Mouse (Mus musculus) spleen, postnatal 14 days (tissue): ENCODE data around the gene Rdh9.

Source experiments
- DNase-seq, 2 experiments: peaks; one replicate each; pipeline ENCODE4 v3.0.0; 2021 to 2022; ENCODE audit warnings: low spot score in 2 of 2

Rdh9 gene

GRCm38 (mm10) chr10:127840776-127841175 is 64.6 kb downstream of the Rdh9 start:
- DNase-seq: no peak
